Mouse (Mus musculus): ENCODE measurements at regions not wholly inside any gene's neighbourhood (a gene's known extent, or its start where the extent isn't known, plus 50 kb on each side); places are given as distances from the start of the nearest gene placed in this dataset.
"Not testable (repeated sequence)": the region's sequence is repeated elsewhere in the genome, so short reads cannot be mapped to it uniquely, and the experiment has no call there.

GRCm38 (mm10) chr10:25652742-25653563 lies 116.9 kb upstream of the Smlr1 start:
- Histone ChIP-seq H3K9me3 (ENCODE audit: control insufficient read depth, low read length) (no peaks in the 10 kb centered on the region), H3K4me1 (replicated peaks; ENCODE audit: control insufficient read depth, insufficient read depth, low read length) (no peaks in the 10 kb centered on the region), H3K4me2 (ENCODE audit: low read length) (no peak overlapping the region), H3K36me3 (ENCODE audit: control insufficient read depth, insufficient read depth) (no peaks in the 10 kb centered on the region), H3K9ac (replicated peaks; ENCODE audit: low read depth, low read length) (no peak overlapping the region), H3K4me3 (replicated peaks; ENCODE audit: low read length) (no peak overlapping the region), H3K27ac (ENCODE audit: low read length) (no peak overlapping the region), H3K27me3 (replicated peaks; ENCODE audit: control insufficient read depth, insufficient read depth, low read length) (no peaks in the 10 kb centered on the region)
- no peak for ATAC-seq
- 72% methylated on average over 16 of the region's 16 CpGs for WGBS

DNA sequence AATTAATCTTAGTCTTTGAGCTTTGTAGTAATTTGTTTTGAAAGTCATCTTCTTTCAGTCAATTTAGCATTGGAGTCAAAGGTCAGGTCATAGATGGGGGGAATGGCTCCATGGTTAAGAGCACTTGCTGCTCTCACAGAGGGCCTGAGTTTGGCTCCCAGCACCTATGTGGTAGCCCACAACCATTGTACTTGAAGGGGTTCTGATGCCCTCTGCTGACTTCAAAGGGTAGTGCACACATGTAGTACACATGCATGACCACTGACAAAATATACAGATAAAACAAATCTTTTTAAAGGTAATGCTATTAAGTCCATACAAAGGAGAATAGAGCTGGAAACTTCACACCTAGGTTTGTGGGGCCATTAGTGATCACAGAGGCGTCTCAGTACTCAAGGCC lies 111.7 kb upstream of the Smlr1 start:
- H3K9ac ChIP-seq (replicated peaks; ENCODE audit: low read depth, low read length) = no peak overlapping the region
- WGBS = 81% methylated on average over 1 of the region's 1 CpGs
- H3K36me3 ChIP-seq (ENCODE audit: control insufficient read depth, insufficient read depth) = no peaks in the 10 kb centered on the region
- H3K27ac ChIP-seq (ENCODE audit: low read length) = no peak overlapping the region
- no peaks in the 10 kb centered on the region for H3K27me3 ChIP-seq (replicated peaks; ENCODE audit: control insufficient read depth, insufficient read depth, low read length)
- no peak overlapping the region for H3K4me2 ChIP-seq (ENCODE audit: low read length)
- no peak for ATAC-seq
- no peaks in the 10 kb centered on the region for H3K9me3 ChIP-seq (ENCODE audit: control insufficient read depth, low read length)
- no peak overlapping the region for H3K4me3 ChIP-seq (replicated peaks; ENCODE audit: low read length)
- H3K4me1 ChIP-seq (replicated peaks; ENCODE audit: control insufficient read depth, insufficient read depth, low read length) = no peaks in the 10 kb centered on the region; the same call in 1 of the 2 replicates

DNA sequence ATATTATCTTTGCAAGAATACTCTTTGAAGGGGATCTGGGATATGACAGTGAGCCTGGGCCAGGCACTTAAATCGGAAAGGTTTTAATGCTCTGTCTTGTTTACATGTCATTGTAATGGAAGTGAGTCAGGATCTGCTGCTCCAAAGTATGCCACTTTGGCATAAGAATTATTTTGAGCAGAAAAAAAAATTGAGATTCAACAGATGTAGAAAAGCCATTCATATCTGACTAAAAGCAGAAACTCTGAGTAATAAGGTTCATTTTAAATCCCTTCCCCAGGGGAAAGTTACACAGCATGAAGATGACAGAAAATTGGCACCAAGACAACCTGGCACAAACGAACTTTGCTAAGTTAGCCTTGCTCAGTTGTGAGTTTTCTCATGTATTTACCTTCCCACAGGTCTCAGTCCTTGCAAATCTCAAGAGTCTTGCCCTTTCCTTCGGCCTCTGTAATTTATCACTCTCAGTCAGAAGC lies 107.5 kb upstream of the Smlr1 start:
- Histone ChIP-seq H3K9ac (replicated peaks; ENCODE audit: low read depth, low read length) (no peak overlapping the region), H3K4me1 (replicated peaks; ENCODE audit: control insufficient read depth, insufficient read depth, low read length) (peaks cover 3% of the 10 kb centered on the region), H3K27me3 (replicated peaks; ENCODE audit: control insufficient read depth, insufficient read depth, low read length) (no peaks in the 10 kb centered on the region), H3K27ac (ENCODE audit: low read length) (no peak overlapping the region), H3K4me3 (replicated peaks; ENCODE audit: low read length) (no peak overlapping the region), H3K4me2 (ENCODE audit: low read length) (no peak overlapping the region), H3K9me3 (ENCODE audit: control insufficient read depth, low read length) (no peaks in the 10 kb centered on the region), H3K36me3 (ENCODE audit: control insufficient read depth, insufficient read depth) (no peaks in the 10 kb centered on the region)
- 52% methylated on average over 3 of the region's 3 CpGs for WGBS
- no peak for ATAC-seq

GRCm38 (mm10) chr10:25642079-25642696 lies 106.1 kb upstream of the Smlr1 start:
- Histone ChIP-seq H3K9ac (replicated peaks; ENCODE audit: low read depth, low read length) (no peak overlapping the region), H3K4me3 (replicated peaks; ENCODE audit: low read length) (no peak overlapping the region), H3K9me3 (ENCODE audit: control insufficient read depth, low read length) (no peaks in the 10 kb centered on the region), H3K4me1 (replicated peaks; ENCODE audit: control insufficient read depth, insufficient read depth, low read length) (peaks cover 3% of the 10 kb centered on the region), H3K36me3 (ENCODE audit: control insufficient read depth, insufficient read depth) (no peaks in the 10 kb centered on the region), H3K4me2 (ENCODE audit: low read length) (no peak overlapping the region), H3K27ac (ENCODE audit: low read length) (no peak overlapping the region), H3K27me3 (replicated peaks; ENCODE audit: control insufficient read depth, insufficient read depth, low read length) (no peaks in the 10 kb centered on the region)
- WGBS = 78% methylated on average over 9 of the region's 9 CpGs
- ATAC-seq = peak; percentile 64; the same call in 1 of the 2 replicates

DNA sequence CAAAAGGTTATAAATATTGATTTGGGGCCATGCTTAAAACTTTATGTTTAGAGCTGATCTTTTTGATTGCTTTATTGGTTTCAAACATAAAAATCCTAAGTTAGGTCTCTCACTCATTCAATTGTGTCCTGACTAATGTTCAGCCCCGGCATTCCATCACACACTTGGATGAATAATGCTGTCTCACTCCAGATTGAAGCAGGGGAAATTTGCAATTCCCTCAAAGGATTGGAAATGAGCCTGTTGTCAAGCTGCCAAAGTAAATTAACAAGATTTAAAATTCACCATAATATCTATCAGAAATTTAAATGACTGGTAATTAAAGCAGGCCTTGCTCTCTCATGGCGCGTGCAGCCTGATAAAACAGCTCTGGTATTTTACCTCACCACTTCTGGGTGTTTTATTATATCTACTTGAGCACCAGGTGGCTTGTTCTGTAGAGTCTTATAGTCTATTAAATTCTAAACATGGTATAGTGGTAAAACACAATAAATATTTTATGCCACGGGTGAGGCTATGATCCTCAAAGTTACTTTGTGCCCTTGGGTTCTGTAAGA lies 97.1 kb upstream of the Smlr1 start:
- no peak overlapping the region for H3K9ac ChIP-seq (replicated peaks; ENCODE audit: low read depth, low read length)
- H3K4me1 ChIP-seq (replicated peaks; ENCODE audit: control insufficient read depth, insufficient read depth, low read length) = peaks cover 2% of the 10 kb centered on the region; the same call in 1 of the 2 replicates
- WGBS = 12% methylated on average over 4 of the region's 4 CpGs
- H3K4me3 ChIP-seq (replicated peaks; ENCODE audit: low read length) = no peak overlapping the region
- no peaks in the 10 kb centered on the region for H3K9me3 ChIP-seq (ENCODE audit: control insufficient read depth, low read length)
- ATAC-seq = peak; percentile 87
- H3K27me3 ChIP-seq (replicated peaks; ENCODE audit: control insufficient read depth, insufficient read depth, low read length) = no peaks in the 10 kb centered on the region
- no peak overlapping the region for H3K4me2 ChIP-seq (ENCODE audit: low read length)
- H3K36me3 ChIP-seq (ENCODE audit: control insufficient read depth, insufficient read depth) = no peaks in the 10 kb centered on the region
- H3K27ac ChIP-seq (ENCODE audit: low read length) = no peak overlapping the region

DNA sequence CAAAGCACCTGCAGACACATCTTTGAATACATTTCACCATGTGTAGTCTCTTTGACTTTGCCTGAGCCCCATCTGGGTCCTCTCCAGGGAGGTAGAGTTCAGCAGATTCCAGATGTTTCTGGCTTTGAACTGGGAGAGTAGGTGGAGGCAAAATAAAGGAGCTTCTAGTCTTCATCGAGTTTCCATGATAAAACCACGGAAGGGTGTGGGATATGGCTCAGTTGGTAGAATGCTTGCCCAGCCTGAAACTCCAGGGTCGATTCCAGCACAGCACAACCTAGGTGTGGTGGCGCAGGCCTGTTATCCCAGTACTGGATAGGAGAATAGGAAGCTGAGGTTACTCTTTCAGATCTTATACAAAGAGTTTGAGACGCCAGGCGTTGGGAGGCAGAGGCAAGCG lies 96.2 kb upstream of the Smlr1 start:
- peaks cover 2% of the 10 kb centered on the region; the same call in 1 of the 2 replicates for H3K4me1 ChIP-seq (replicated peaks; ENCODE audit: control insufficient read depth, insufficient read depth, low read length)
- H3K27ac ChIP-seq (ENCODE audit: low read length) = no peak overlapping the region
- no peaks in the 10 kb centered on the region for H3K27me3 ChIP-seq (replicated peaks; ENCODE audit: control insufficient read depth, insufficient read depth, low read length)
- no peaks in the 10 kb centered on the region for H3K9me3 ChIP-seq (ENCODE audit: control insufficient read depth, low read length)
- H3K4me3 ChIP-seq (replicated peaks; ENCODE audit: low read length) = no peak overlapping the region
- ATAC-seq = no peak
- no peaks in the 10 kb centered on the region for H3K36me3 ChIP-seq (ENCODE audit: control insufficient read depth, insufficient read depth)
- no peak overlapping the region for H3K4me2 ChIP-seq (ENCODE audit: low read length)
- H3K9ac ChIP-seq (replicated peaks; ENCODE audit: low read depth, low read length) = no peak overlapping the region
- 87% methylated on average over 7 of the region's 7 CpGs for WGBS

GRCm38 (mm10) chr10:25622585-25622984 lies 86.5 kb upstream of the Smlr1 start:
- H3K27me3 ChIP-seq (replicated peaks; ENCODE audit: control insufficient read depth, insufficient read depth, low read length) = no peaks in the 10 kb centered on the region
- no peaks in the 10 kb centered on the region for H3K36me3 ChIP-seq (ENCODE audit: control insufficient read depth, insufficient read depth)
- H3K27ac ChIP-seq (ENCODE audit: low read length) = no peak overlapping the region
- ATAC-seq = 0 out of 2 replicates have a peak, but pooled peaks have one; percentile 31
- no peak overlapping the region for H3K4me3 ChIP-seq (replicated peaks; ENCODE audit: low read length)
- H3K4me1 ChIP-seq (replicated peaks; ENCODE audit: control insufficient read depth, insufficient read depth, low read length) = peaks cover 4% of the 10 kb centered on the region
- H3K4me2 ChIP-seq (ENCODE audit: low read length) = no peak overlapping the region
- H3K9ac ChIP-seq (replicated peaks; ENCODE audit: low read depth, low read length) = no peak overlapping the region
- no peaks in the 10 kb centered on the region for H3K9me3 ChIP-seq (ENCODE audit: control insufficient read depth, low read length)
- WGBS = 62% methylated on average over 5 of the region's 5 CpGs

- H3K27me3 ChIP-seq (replicated peaks; ENCODE audit: control insufficient read depth, insufficient read depth, low read length); H3K4me3 ChIP-seq (replicated peaks; ENCODE audit: low read length); H3K9me3 ChIP-seq (ENCODE audit: control insufficient read depth, low read length); H3K4me1 ChIP-seq (replicated peaks; ENCODE audit: control insufficient read depth, insufficient read depth, low read length); H3K9ac ChIP-seq (replicated peaks; ENCODE audit: low read depth, low read length); H3K27ac ChIP-seq (ENCODE audit: low read length); H3K36me3 ChIP-seq (ENCODE audit: control insufficient read depth, insufficient read depth): not testable (repeated sequence)
- ATAC-seq = peak; percentile 28; the same call in 1 of the 2 replicates
- WGBS = 21% methylated on average over 1 of the region's 1 CpGs
- peak overlapping the region; percentile 0; the same call in 1 of the 2 replicates for H3K4me2 ChIP-seq (ENCODE audit: low read length)
These were observed 85.7 kb upstream of the Smlr1 start for GRCm38 (mm10) chr10:25621747-25622134.

- Histone ChIP-seq H3K27ac (ENCODE audit: low read length) (no peak overlapping the region), H3K4me2 (ENCODE audit: low read length) (peak overlapping the region; percentile 0; the same call in 1 of the 2 replicates), H3K36me3 (ENCODE audit: control insufficient read depth, insufficient read depth) (no peaks in the 10 kb centered on the region), H3K27me3 (replicated peaks; ENCODE audit: control insufficient read depth, insufficient read depth, low read length) (no peaks in the 10 kb centered on the region), H3K4me3 (replicated peaks; ENCODE audit: low read length) (no peak overlapping the region), H3K4me1 (replicated peaks; ENCODE audit: control insufficient read depth, insufficient read depth, low read length) (peaks cover 4% of the 10 kb centered on the region), H3K9ac (replicated peaks; ENCODE audit: low read depth, low read length) (no peak overlapping the region), H3K9me3 (ENCODE audit: control insufficient read depth, low read length) (no peaks in the 10 kb centered on the region)
- 25% methylated on average over 10 of the region's 10 CpGs for WGBS
- ATAC-seq = peak; percentile 75
These were observed 85.1 kb upstream of the Smlr1 start for GRCm38 (mm10) chr10:25620939-25621746.
